Mouse (Mus musculus): Measurements from ENCODE around the gene Cep128.
"Not testable (repeated sequence)": the region's sequence is repeated elsewhere in the genome, so short reads cannot be mapped to it uniquely, and the experiment has no call there.

- not testable (repeated sequence) for TF ChIP-seq CTCF (IDR thresholded peaks at IDR 0.05; ENCODE audit: control insufficient read depth, insufficient read depth, insufficient read length); MYOD1 (IDR thresholded peaks at IDR 0.05; ENCODE audit: control insufficient read depth, insufficient read length, low read depth); USF1 (IDR thresholded peaks at IDR 0.05; ENCODE audit: low read depth); MYOG (IDR thresholded peaks at IDR 0.05; ENCODE audit: control insufficient read depth, extremely low read depth, insufficient read length); CEBPB (IDR thresholded peaks at IDR 0.05; ENCODE audit: low read depth); MAX (IDR thresholded peaks at IDR 0.05)
Measured at GRCm38 (mm10) chr12:91338656-91339055, 45.6 kb downstream of the Cep128 start.
